Mouse (Mus musculus) embryo, embryonic 10 days (tissue): ENCODE measurements around the gene Cdk5r1.

Experiments used
- DNase-seq: peaks from one replicate; pipeline ENCODE4 v3.0.0-alpha.2; 2015; ENCODE audit warnings: low spot score

Cdk5r1 gene

DNA sequence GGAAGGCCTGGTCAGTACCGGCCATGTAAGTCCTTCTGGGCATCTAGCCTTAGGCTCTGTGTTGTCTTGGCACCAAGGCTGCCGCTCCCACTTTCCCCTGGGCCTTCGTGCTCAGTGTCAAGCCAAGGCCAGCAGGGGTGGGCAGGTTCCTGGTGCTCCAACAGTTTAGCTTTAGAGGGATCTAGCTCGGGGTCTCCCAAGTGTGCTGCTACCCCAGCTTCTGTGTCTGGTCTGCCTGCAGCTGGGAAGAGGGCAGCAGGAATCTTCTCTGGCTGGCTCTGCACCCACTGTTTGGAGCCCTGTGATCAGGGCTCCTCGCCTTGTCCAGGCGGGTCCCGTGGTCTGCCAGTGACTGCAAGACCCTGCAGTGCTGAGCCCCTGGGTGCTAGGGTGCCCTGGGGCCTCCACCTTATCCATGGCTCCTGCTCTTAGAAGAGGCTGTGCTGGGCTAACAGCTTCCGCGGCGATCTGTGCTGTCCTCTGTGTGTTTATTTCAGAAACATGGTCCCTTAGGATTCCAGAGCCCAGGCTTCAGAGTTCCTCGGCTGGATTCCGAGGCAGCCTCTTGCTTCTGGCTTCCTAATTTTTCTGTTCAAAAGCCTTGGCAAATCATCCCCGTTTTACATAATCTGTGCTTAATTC is 4.7 kb downstream of the Cdk5r1 start:
- DNase-seq: no peak

DNA sequence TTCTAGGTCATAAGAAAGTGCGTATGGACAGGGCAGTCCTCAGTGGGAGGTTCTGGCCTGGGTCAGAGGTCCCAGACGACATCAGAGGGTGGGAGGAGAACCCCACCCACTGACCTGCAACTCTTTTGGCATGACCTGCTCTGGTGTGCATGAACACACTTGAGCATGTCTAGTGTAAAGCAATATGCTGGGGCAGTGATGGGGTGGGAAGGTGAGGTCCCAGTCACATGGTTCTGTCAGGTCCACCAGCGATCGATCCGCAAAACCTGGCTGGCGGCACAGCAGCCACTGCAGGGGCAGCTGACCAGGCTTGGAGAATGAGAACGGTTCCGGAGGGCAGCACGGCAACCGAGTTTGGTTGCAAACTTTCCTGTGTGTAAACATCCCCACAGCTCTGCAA is 5.5 kb downstream of the Cdk5r1 start:
- DNase-seq: no peak

DNA sequence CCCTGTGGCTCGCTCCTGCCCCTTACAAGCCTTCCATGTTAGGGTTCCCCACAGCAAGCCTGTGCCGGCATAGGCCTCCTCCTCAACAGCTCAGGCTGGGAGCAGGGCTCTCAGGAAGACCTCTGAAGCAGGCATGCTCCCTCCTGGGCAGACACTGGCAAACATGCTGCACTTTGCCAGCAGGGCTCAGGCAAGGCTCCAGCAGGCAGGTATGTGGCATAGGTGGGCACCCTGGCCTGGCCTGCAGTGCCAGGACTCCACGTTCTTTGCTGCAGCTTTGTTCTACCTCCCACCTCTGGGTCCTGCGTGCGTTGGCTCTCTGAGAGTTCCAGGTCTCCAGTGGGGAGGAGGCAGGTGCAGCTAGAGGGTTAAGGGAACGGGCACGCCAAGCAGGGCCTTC is 6.1 kb downstream of the Cdk5r1 start:
- no peak for DNase-seq

DNA sequence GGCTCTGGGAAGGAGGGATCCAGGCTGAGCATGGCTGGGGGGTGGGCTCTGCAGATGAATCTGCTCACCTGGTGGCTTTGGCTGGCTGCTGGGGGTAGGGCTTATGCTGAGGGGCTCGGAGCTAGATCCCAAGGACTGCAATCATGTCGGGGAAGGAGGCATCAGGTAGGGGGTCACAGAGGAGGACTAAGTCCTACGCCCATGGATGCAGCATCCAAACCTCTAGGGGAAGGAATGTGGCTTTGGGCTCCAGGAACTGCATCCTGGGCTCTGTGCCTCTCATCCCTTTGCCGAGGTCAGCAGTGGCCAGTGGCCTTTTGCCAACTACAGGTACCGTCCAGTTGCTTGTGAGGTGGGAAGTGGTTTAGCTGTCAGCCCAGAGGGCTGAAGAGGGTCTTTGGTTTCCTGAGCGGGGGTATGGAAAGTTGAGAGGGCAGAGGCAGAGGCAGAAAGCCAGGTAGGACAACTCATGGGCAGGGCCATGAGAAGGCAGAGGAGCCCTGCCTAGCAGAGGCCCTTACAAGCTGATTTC is 6.8 kb downstream of the Cdk5r1 start:
- no peak for DNase-seq

DNA sequence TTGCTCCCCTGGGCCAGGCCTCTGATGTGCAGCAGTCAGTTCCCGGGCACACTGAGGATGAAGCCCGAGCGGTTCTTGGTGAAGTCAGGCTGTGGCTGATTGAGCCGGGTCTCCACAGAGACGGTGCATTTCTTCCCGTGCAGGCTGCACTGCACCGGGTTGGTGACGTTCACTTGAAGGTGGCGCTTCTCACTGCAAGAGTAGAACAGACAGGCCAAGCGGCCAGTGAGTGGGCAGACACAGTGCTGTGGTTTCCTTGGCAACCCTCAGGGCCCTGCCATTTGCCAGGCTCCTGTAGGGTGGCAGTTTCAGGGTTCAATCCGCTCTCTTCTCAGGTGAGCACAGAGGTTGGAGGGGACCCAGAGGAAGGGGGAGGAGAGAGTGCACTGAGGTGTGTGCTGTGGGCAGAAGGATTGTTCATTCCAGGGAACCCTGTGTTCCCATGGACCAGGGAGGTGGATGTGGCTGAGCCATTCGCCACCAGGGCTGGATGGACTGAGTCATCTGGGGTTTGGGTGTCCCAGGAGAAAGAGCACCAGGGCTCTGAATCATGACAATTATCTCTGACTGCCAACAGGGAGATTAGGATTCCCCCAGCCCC is 7.5 kb downstream of the Cdk5r1 start:
- peak; percentile 48 for DNase-seq

DNA sequence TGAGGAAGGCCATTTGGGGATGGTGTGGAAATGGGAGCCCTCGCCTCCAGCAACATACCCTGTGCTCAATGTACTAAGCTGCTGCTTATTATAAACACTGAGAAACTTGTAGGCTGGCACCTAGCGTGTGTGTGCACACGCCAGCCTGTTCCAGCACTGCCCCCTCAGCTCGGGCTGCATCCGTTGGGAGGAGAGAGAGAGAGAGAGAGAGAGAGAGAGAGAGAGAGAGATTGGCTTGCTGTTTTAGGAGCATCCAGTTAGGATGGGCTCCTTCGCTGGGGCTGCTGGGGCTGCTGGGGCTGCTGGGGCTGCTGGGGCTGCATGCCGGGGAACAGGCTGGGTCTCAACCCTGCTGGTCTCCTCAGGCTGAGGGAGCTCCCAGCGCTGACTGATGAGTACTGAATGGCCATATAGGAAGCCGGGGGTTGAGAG is 8.3 kb downstream of the Cdk5r1 start:
- DNase-seq: no peak

DNA sequence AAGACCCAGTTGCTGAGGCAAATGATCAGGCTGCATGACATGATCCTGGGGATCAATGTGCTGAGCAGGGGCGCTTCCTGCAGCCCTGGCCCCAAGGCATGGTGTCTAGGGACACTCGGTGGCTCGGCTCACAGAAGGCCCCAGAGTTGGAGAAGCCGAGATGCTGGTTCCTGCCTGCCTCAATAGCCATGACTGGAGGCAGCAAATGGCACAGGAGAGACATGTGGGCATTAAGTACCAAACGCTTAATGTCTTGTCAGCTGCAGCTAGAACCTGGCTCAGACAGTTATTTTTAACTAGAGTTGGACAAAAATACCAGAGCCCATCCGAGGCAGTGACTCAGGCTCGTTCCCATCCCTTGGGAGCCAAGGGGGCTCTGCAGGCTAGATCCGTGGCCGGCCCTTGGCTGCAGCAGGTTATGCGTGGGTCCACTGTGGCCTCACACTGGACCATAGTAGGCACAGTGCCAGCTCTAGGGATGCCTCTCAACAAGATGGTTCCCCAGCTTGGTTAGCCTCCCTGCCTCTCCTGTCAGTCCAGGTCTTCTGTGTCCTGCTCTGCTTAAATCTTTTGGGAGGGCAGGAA is 8.9 kb downstream of the Cdk5r1 start:
- no peak for DNase-seq

DNA sequence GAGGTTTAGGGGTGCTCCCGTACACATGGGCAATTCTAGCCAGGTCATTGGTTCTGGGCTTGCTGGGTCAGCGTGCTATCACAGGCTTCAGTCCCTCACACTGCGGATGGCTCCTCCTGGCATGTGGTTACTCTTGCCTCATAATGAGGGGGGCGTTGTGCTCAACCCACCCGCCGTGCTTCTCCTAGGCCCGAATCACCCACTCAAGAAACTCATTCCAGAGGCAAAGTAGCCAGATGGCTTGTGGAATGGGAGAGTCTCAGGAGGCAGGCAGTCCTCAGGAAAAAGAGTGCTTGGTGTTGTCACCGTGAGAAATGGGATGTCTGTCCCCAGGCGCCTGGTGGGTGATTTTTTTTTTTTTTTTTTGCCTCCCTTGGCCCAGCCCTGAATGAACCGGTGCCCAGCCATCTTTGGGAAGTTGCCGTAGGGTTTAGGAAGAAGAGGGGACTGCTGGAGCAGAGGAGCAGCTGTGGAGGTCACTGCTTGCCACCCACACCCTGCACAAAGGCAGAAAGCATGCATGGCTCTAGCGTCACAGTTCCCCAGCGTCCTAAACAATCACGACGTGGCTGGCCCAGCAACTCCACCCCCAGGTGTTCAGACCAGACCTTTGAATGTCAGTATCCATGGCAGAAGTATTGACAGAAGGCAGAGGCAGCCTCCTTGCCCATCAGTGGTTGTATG is 11.2 kb downstream of the Cdk5r1 start:
- no peak for DNase-seq

DNA sequence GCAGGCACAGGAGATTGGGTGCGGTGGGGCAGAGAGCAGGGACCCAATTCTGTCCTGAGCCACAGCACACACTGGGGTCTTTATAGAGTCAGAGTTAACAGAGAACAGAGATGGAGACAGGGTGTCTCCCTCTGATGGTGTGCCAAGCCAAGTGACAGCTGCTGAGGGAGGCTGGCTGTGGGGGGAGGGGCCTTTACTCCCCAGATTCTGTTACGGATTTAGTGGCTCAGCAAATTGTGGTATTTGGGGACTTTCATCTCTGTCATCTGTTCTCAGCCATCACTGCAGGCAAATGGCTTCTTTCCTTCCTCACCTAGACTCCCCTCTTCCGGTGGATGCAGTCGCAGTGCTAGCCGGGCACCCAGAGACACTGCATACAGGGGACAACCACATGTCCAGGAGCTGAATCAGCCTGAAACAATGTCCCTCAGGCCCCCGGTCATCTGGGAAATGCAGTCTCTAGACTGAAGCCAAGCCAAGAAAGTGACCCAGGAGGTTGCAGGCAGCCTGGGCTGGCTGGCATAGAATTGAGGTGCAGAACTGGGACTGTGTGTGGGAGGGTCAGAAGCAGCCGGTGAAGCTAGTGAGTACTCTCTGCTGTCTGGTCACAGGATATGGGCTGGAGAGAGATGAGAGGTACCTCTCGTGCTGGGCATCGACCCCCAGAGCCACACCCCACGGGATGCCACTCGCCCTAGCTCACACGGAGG is 12.5 kb downstream of the Cdk5r1 start:
- DNase-seq: no peak

DNA sequence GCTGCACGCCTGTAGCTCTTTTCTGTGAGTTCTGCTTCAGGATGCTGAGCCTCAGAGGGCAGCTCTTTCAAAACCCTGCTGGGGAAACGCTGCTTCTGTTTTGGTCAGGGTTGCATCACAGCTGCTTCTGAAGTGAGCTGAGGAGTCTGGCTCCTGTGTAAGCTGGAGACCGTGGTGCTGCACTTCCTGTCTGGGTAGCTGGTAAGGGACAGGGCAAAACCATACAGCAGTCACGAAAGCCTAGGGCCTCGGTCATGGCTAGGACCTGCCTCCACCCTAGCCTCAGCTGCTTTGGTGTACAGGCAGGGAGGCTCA is 13.0 kb downstream of the Cdk5r1 start:
- no peak for DNase-seq

DNA sequence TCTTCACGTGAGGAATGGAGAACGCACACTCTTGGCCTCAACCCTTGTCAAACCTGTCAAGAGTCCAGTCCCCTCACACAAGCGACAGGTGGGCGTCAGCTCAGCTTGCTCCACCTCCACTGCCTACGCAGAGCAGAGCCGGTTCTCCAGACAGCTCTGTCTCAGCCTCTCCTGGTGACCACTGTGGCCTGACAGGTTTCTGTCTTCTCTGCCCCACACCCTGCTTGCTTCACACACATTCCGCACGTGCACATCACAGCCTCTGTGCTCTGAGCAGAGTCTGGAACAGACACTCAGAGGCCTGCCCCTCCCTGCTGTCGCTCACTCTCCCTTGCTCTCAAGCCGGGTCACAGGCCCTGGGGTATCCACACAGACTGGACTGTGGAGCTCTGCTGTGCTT is 14.0 kb downstream of the Cdk5r1 start:
- no peak for DNase-seq

DNA sequence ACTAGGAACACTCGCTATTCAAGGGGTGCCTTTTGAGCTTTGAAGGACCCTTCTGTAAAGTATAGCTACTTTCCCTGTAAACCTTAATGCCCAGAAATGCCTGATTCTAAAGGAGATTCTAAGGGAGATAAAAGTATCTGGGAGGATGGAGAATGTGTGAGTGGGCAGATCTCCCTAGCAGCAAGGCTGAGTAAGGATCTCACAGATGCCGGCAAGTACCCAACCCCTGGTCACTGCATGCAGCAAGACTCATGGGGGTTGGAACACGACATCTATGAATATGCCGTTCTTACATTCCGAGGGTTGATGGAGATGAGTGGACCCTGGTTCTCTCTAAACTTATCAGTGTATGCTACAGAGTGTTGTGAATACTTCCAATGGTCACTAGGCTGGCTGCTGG is 16.4 kb downstream of the Cdk5r1 start:
- DNase-seq: no peak

DNA sequence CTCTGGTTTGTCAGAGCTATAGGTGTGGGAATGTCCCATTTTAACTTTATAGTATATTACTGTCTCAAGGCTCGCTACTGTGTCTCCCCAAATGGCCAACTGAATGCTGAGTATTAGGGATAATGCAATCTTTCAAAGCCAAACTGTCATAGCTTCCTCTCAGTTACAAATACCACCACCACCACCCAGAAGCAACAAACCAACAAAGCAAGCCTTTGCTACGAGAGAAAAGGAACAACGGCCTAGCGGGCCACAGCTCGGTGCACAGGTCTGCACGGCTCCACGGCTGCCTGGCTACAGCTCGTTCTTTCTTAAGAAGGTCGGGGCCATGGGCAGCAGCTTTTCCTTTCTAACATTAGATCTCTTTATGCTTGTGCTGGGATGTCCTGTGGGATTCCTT is 18.0 kb downstream of the Cdk5r1 start:
- DNase-seq: no peak

DNA sequence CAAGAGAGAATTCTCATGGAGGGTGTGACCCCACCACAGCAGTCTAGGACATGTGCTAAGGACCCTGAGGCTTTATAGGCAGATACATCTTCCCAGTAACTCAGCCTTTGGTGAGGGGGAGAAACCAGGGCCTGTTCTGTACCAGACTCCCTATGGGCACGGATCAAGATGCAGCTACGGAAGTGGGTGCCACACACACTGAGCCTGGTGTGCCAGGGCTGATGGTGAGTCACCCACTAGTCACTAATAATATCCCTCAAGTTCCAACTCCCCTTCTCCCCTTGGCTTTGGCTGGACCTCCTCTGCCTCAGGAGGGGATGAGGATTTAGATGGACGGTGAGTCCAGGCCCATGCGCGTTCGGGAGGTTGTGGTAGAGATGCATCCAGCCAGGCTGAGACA is 19.1 kb downstream of the Cdk5r1 start:
- DNase-seq: no peak

DNA sequence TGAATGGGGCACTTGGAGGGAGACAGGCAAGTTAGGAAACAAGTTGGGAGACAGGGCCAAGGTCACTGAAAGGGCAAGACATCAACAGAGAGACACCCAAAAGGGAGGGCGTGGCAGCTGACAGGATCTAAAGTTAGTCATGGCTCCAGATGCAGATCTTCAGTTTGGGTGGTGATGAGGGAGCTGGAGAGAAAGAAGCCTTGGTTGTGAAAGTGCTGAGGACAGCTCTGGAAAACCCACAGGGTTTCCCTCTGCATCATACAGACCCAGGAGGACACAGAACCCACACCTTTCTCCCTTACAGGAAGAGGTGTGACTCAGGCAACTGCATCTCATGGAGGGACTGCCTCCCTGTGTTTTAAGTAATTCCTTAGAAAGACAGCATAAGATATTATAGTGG is 19.8 kb downstream of the Cdk5r1 start:
- no peak for DNase-seq

DNA sequence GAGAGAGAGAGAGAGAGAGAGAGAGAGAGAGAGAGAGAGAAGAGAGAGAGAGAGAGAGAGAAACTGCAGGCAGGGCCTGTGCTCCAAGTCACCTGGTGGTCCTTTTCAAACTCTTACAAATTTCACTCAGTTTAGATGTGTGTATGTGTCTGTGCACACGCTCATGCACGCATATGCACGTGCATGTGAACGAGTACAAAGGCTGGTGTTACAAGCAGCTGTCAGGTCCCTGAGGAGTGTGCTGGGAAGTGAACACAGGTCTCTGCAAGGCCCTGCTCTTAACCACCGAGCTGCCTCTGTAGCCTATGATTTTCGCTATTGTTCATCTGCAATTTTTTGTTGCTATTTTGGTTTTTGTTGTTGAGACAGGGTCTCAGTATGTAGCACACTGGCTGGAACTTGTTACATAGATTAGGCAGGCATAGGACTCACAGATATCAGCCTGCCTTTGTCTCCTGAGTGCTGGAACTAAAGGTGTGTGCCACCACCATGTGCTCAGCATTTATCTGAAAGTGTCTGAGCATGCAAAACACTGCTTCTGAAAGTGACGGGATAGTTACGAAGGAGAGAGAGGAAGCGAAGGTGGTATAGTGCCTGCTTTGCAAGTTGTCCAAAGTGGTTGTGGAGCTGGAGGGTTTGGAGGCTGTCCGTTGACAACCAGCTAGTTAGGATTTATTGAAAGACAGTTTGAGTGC is 20.5 kb downstream of the Cdk5r1 start:
- DNase-seq: no peak

DNA sequence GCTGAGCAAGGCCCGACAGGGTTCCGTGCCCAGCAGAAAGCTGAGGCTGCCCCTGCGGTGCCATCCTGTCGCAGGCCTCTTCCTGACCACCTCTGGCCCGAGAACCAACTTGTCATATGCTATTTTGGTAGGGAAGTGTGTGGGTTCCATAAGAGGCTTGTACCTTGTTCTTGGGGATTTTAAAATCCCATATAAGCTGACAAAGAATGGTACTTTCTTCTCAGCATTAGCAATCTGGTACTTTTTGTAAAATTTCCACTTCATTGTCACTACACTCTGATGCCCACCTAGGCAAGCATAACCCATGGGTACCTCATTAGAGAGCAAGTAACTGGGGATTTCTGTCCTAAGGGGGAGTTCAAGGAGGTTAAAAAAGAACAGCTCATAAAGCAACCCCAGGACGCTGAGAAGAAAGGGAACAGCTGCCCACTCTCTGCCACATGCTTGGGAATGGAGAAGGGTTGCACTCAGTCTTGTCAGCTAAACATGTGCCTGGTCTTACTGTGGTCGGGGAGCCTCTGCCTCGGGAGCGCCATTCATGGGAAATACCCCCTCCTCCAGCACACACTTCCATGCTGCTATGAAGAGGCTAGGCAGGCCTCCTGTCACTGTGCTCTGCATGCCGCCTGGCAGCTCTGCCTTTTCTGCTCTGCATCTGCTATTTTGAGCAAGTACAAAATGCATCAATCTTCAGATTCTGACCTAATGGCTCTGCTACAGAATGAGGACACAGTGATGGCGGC is 21.7 kb downstream of the Cdk5r1 start:
- no peak for DNase-seq

DNA sequence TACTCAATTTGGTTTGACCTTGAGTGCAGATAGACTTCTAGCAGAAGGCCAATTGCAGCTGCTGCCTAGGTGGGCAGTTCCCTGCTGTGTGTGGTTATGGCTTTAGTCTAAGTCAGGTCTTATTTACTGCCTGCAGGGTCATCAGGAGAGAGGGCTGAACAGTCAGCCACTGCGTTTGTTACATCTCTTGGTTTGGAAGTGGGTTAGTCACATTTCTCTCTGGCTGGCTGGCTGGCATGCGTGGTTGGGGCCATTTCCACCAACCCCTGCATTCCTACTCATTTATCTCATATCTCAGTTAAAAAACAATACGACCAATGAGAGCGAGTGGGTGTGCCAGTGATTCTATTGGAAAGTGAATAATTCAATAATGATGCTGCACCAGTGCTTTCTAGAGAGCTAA is 22.7 kb downstream of the Cdk5r1 start:
- no peak for DNase-seq

DNA sequence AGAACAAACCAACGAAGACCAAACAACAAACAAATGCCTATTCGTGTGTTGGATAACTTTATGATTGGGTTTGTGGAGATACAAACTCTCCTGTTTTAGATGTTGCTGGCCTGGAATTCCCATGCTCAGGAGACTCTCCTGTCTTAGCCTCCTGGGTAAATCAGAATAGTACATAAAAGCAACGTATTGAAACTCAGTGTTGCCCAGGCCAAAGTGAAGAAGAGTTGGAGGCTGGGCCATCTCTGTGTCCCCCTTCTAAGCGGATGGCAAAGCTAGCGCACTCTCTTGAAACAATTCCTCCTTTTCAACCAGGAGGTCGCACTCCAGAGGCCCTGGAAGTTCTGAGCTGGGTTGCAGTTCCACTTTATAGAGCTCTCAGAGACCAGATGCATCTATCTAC is 26.5 kb downstream of the Cdk5r1 start:
- DNase-seq: no peak

DNA sequence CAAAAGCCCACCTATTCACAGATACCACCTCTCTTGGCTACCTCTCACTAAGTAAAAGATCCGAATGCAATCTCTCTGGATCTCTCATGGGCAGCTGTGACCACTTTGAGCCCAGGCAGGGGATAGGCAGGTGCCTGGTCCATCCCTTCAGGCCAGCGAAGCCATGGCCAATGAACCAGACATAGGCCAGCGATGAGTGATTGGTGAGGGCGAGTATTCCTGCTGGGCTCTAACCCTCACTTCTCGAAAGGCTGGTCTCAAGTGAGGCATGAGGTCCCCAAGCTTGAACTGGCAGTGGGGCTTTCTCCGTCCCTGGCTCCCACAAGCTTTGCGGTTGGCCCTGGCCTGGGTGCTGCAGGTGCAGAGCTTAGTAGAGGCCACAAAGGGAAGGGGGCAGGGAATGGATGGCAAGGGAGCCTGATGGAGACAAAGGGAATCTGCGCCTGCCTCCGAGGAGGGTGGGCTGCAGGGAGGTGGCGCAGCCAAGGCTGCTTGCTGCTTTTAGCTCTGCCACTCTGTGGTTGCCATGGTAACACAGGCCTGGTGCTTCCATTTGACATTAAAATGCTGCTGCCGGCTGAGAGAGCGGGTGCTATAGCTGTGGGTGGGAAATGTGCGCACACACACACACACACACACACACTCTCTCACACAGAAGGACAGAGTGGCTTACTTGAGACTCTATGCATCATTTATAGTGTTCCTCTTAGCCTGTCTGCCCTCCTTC is 27.1 kb downstream of the Cdk5r1 start:
- DNase-seq: peak; percentile 90
